Mouse (Mus musculus) heart, adult 2 months (tissue): Measurements from ENCODE around the gene Cops7a.

Experiments used
- CTCF ChIP-seq: fragments of 200-600 bp; IDR thresholded peaks from 2 replicates; pipeline ENCODE4 v1.8.1; 2022; ENCODE audit warnings: antibody characterized with exemption, mild to moderate bottlenecking, moderate library complexity
- POLR2A ChIP-seq: fragments of 200-500 bp; IDR thresholded peaks from 2 replicates; pipeline ENCODE4 v1.6.1; 2011; ENCODE audit warnings: mild to moderate bottlenecking, low read depth, low read length, control low read depth; ENCODE audit not compliant: insufficient read depth

- TF ChIP-seq CTCF (no peak), POLR2A (no peak)
These were observed 28.5 kb upstream of the Cops7a start for GRCm38 (mm10) chr6:124993876-124994275.
